Mouse (Mus musculus) heart, adult 18-20 months (tissue): ENCODE results near the gene Bcl2l14. TPM values are rescaled to one million over a fixed set of nuclear protein-coding genes. Genes with fewer than 3 reads are reported as not detected.
A peak's percentile ranks its signal among the peaks of the same experiment; 100 is the strongest.

Source experiments
- DNase-seq, 2 experiments: peaks; one replicate each; pipeline ENCODE4 v3.0.0; 2021 to 2022; ENCODE audit warnings: mixed read lengths in 1 of 2
- total RNA-seq, 2 experiments: library from RNA; stranded (reverse); gene quantifications; 2 replicates each; pipeline ENCODE4 v1.2.3; 2021

The Bcl2l14 gene
- total RNA-seq, 2 experiments from 2014 or later = not detected

- DNase-seq = peak; percentile 20 to 72
These were observed 7.0 kb downstream of the Bcl2l14 start for GRCm38 (mm10) chr6:134402914-134403683.

GRCm38 (mm10) chr6:134403684-134404070 is 7.6 kb downstream of the Bcl2l14 start:
- no peak for DNase-seq

DNA sequence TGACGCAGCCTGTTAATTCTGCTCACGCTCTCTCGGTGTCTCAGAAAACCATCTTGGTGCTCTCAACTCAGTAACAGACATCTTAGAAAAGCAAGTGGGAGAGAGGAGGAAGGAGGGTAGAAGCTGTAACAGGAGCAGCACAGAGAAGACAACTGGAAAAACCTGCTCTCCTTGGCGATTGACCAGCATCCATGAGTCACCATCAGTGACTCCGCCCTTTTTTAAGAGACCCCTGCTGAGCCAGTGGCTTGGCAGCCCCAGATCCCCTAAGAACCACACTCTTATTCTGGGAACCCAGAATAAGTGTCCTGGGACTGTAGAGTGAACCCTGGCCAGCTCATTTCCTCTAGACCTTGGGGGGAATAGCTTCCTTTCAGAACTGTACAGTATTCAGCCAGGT is 11.1 kb downstream of the Bcl2l14 start:
- DNase-seq = no peak

- no peak for DNase-seq
These were observed 17.8 kb downstream of the Bcl2l14 start for GRCm38 (mm10) chr6:134413706-134414531.

DNA sequence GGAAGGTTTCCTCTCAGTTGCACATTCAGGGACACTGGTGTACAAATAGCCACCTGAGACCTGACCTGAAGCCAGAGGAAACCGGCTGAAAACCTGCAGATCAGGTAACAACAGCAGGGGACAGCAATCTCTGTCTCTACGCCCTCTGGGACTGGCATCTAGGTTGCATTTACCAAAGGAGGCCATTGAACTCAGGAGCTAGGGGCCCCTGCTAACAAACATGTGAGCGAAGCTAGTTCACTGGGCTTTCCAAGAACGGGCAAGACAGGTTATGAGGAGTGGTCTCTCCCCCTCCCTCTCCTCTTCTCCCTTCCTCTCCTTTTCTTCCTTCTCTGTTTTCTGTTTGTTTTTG is 18.4 kb downstream of the Bcl2l14 start:
- no peak for DNase-seq

DNA sequence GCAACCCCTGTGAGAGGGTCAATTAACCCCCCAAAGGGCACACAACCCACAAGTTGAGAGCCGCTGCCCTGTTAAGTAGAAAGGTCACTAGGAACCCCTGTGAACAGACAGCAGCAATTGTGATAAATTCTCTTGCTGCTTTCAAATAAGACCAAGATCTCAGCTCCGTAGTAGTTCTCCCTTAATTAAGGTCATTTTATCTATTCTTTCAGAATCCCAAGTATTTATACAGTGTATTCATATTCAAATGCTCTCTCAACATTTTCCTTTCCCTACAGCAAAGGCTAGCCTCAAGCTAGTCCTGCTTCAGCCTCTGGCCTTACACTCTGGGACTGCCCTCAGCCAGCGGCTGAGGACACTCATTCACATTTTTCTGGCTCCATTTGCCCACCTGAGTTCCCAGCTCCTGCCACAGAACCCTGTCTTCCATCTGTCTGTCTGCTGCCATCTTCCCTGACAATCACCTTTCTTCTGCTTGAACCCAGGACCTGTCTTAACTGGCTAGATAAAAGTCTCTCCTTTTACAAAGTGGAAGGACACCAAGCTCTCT is 20.5 kb downstream of the Bcl2l14 start:
- DNase-seq = no peak

DNA sequence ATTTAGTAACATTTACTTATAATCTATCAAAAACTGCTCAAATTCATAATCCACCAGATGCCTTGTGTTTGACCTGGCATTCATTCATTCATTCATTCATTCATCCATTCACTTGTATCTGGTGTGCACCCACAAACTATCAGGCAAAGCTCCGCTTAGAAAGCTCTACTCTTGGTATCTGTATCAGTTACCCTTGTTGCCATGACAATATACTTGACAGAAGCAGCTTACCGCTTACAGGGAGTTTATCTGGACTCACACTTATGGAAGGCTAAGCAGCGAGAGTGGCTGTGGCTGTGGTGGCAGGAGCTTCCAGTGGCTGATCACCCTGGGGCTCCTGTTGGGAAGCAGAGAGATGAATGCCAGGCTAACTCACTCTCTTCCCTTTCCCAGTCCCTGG is 21.8 kb downstream of the Bcl2l14 start:
- DNase-seq = no peak

DNA sequence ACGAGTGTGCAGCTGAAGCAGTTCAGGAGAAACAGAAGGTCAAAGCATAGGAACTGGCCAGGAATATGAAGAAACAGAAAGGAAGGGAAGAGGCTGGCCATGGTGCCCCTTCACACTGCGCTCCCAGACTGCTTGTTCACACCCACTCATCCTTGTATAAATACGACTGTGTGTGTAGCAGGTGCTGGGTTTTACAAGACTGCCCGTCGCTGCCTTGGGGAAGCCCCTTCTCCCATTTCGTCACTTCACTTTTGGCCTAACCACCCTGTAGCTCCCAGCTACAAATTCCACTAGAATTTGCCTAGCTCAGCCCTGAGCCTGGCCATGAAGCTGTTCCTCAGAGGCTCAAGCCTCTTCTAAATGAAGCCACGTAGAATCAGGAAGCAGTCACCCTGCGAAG is 24.3 kb downstream of the Bcl2l14 start:
- no peak for DNase-seq

- no peak for DNase-seq
These were observed 25.8 kb downstream of the Bcl2l14 start for GRCm38 (mm10) chr6:134421921-134422320.

DNA sequence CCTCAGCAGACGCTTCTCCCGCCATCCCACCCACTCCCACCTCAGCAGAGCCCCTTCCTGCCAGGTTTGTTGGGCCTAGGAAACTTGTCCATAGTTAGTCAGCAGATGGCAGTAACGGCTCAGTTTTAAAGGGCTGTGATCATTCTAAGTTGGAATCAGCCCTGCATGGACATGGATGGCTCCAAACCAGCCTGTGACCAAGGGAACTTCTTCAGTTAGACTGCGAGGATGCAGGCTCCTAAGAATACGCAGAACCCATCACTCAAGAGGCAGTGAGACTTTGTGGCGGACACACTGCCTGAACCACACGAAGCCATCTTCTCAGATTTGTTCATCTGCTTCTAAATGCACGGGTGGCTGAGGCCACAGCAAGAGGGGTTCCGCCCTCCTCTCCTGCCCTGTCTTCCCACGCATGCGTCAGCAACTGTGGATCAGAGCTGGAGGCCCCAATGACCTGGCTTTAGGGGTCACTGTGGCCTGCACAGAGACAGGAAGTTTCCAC is 29.1 kb downstream of the Bcl2l14 start:
- DNase-seq = peak; percentile 84 to 87

- no peak for DNase-seq
These were observed 31.0 kb downstream of the Bcl2l14 start for GRCm38 (mm10) chr6:134427165-134427564.

DNA sequence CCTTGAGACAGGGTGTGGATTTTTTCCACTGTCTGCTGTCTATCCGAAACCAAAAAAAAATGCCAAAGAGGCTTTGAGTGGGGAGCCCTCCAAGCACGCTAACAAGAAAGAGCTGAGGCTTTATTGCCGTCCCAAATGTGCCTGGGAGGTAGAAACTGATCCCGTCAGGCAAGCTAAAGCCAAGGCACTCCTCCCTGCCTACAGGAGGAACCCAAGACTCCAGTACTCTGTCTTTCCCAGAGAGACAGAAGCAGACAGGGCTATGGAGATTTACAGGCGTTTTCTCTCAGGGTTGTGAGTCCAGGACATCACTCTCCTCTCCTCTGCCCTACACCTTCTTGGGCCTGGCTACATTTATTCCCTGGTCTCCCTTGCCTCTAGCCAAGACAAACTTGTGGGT is 32.3 kb downstream of the Bcl2l14 start:
- DNase-seq = no peak

- DNase-seq = peak; percentile 44 to 68
These were observed 34.2 kb downstream of the Bcl2l14 start for GRCm38 (mm10) chr6:134430161-134430799.

- no peak for DNase-seq
These were observed 35.5 kb downstream of the Bcl2l14 start for GRCm38 (mm10) chr6:134431583-134431982.

- DNase-seq = no peak
These were observed 37.2 kb downstream of the Bcl2l14 start for GRCm38 (mm10) chr6:134433281-134433680.

GRCm38 (mm10) chr6:134434044-134434443 is 37.9 kb downstream of the Bcl2l14 start:
- peak; percentile 40 to 59 for DNase-seq

GRCm38 (mm10) chr6:134434866-134435390 is 38.8 kb downstream of the Bcl2l14 start:
- DNase-seq = no peak

DNA sequence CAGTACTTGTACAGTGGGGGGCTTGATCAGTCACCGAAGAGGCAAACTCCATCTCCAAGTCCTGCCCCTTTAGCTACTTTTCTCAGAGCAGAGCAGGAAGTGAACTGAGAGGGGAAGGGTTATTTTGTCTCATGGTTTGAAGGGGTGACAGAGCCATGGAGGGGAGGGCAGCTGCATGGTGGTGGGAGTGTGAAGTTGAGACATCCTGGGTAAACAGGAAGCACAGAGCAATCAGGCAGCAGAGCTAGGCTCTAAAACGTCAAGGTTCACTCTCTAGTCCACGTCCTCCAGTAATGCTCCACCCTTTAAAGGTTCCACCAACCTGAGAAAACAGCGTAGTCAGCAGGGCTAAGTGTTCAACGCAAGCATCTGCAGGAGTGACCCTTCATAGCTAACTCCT is 40.8 kb downstream of the Bcl2l14 start:
- no peak for DNase-seq

GRCm38 (mm10) chr6:134439401-134440021 is 43.4 kb downstream of the Bcl2l14 start:
- peak; percentile 50 to 51 for DNase-seq

DNA sequence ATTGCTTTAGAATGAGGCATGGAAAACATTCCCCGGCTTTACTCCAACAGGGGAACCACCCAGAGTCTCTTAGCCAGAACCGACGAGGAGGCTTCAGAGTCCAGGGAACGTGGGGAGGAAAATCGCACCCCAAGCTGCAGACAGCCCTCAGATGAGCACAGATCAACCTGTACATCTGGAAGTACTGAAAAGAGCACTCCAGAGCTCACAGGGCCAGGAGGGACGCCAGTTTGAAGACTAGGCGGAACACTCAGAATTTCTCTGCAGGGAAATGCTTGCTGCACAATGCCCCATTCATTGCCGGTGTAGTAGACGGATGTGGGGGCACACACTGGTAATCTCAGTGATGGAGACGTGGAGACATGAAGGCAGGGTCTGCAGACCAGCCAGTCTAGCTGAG is 43.9 kb downstream of the Bcl2l14 start:
- DNase-seq = peak in 1 of 2 experiments; percentile 22

DNA sequence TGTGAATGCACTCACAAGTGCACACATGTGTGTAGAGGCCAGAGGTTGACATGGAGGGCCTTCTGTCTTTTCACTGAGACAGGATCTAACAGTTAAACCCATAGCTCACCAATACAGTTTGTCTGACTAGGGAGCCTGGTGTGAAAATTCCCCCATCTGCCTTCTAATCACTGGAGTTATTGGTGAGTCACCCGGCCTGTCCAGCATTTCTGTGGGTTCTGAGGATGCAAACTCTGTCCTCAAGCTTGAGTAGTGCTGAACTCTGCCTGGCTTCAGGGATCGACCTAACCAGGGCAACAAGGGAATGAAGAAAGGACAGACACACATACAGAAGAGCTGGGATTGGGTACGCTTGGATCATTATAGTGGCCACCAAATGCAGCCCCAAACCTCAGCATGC is 45.6 kb downstream of the Bcl2l14 start:
- DNase-seq = no peak

- DNase-seq = no peak
These were observed 46.1 kb downstream of the Bcl2l14 start for GRCm38 (mm10) chr6:134442219-134442618.
